Mouse (Mus musculus): ENCODE measurements around the gene S100z.

DNA sequence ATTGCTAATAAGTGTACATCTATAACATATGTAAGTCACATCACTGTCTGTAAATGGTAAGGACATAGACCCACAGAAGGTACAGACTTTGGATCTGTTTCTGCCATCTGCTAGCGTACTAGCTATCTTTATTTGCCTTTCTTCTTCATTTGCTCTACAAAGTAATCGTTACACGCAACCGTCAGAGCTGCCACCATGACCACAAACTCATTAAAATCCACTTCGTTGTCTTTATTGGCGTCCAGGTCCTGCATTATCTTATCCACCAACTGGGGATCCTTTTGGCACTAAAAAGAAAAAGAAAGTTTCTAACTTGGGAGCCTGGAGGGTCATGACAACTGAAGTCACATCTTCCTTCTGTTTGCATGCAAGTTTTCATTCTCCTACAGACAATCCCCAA lies 1.3 kb downstream of the S100z start:
- TF ChIP-seq CTCF (IDR thresholded peaks at IDR 0.05; ENCODE audit: low read depth, low read length) (no peak), EP300 (IDR thresholded peaks at IDR 0.05; ENCODE audit: insufficient read depth, low read depth, low read length) (no peak)

Data from ES-Bruce4 (cell line).